Mouse (Mus musculus) kidney, adult 2 months (tissue): ENCODE data around the gene Fzd2. TPM values are rescaled to one million over a fixed set of nuclear protein-coding genes. Genes with fewer than 3 reads are reported as not detected.

Experiments
- DNase-seq: peaks from one replicate; pipeline ENCODE4 v3.0.0; 2021
- H3K27ac ChIP-seq: fragments of 200-500 bp; 2 replicates; pipeline ENCODE4 v1.5.1; 2012; ENCODE audit warnings: low read depth, low read length, control low read depth, inconsistent platforms; ENCODE audit not compliant: insufficient read depth
- H3K27me3 ChIP-seq: fragments of 200-500 bp; replicated peaks from 2 replicates; pipeline ENCODE4 v1.6.1; 2012; ENCODE audit warnings: mild to moderate bottlenecking, moderate library complexity, low read length, inconsistent platforms; ENCODE audit not compliant: control insufficient read depth, insufficient read depth
- H3K36me3 ChIP-seq: fragments of 200-500 bp; 2 replicates; pipeline ENCODE4 v1.6.1; 2012; ENCODE audit warnings: mild to moderate bottlenecking, moderate library complexity, low read length, inconsistent platforms; ENCODE audit not compliant: control insufficient read depth, insufficient read depth
- H3K4me1 ChIP-seq: fragments of 200-500 bp; 2 replicates; pipeline ENCODE4 v1.6.1; 2011; ENCODE audit warnings: low read length; ENCODE audit not compliant: control insufficient read depth, insufficient read depth
- H3K4me3 ChIP-seq: fragments of 200-500 bp; 2 replicates; pipeline ENCODE4 v1.5.1; 2011; ENCODE audit warnings: mild to moderate bottlenecking, low read depth, low read length, control low read depth; ENCODE audit not compliant: insufficient read depth
- CTCF ChIP-seq: fragments of 200-500 bp; conservative IDR thresholded peaks from 2 replicates; pipeline ENCODE4 v1.5.1; 2011; ENCODE audit warnings: low read depth, mild to moderate bottlenecking, control low read depth, low read length, moderate library complexity, mixed read lengths; ENCODE audit not compliant: insufficient read depth, insufficient read length
- POLR2A ChIP-seq: fragments of 200-500 bp; IDR thresholded peaks from one replicate; pipeline ENCODE4 v1.6.1; 2011; ENCODE audit warnings: low read depth, low read length, control low read depth
- WGBS: fragments of 180-500 bp; shearing (Covaris S2); methylation state at CpG from one replicate; pipeline ENCODE4 v1.1.7; 2018; 5-methylcytosine and 5-hydroxymethylcytosine counted together
- polyA plus RNA-seq: library from polyadenylated mRNA; depleted of rRNA; stranded (reverse); fragments of >200 nt; gene quantifications from 2 replicates; pipeline ENCODE4 v1.2.3, GENCODE M21; 2012; rRNA removed

Gene Fzd2
- polyA plus RNA-seq, 1 experiment: 8.5 TPM

GRCm38 (mm10) chr11:102655888-102656287, 51.7 kb downstream of the Fzd2 start:
- Histone ChIP-seq H3K27ac (no peak overlapping the region), H3K36me3 (no peaks in the 10 kb centered on the region), H3K4me3 (no peak overlapping the region), H3K27me3 (no peaks in the 10 kb centered on the region), H3K4me1 (no peaks in the 10 kb centered on the region)
- WGBS: 51% methylated on average over 8 of the region's 8 CpGs
- no peak for DNase-seq
- TF ChIP-seq POLR2A (no peak), CTCF (no peak)

- no peak overlapping the region for H3K27ac ChIP-seq
- no peaks in the 10 kb centered on the region for H3K4me1 ChIP-seq
- H3K27me3 ChIP-seq: no peaks in the 10 kb centered on the region
- H3K4me3 ChIP-seq: no peak overlapping the region
- 13% methylated on average over 4 of the region's 4 CpGs for WGBS
- no peak for DNase-seq
- no peaks in the 10 kb centered on the region for H3K36me3 ChIP-seq
- TF ChIP-seq POLR2A (no peak), CTCF (no peak)
Measured at GRCm38 (mm10) chr11:102656326-102656926, 52.2 kb downstream of the Fzd2 start.

GRCm38 (mm10) chr11:102656931-102657330, 52.7 kb downstream of the Fzd2 start:
- no peaks in the 10 kb centered on the region for H3K4me1 ChIP-seq
- H3K36me3 ChIP-seq: no peaks in the 10 kb centered on the region
- no peak overlapping the region for H3K4me3 ChIP-seq
- no peak overlapping the region for H3K27ac ChIP-seq
- H3K27me3 ChIP-seq: no peaks in the 10 kb centered on the region
- DNase-seq: no peak
- TF ChIP-seq CTCF (no peak), POLR2A (no peak)
- WGBS: 47% methylated on average over 6 of the region's 6 CpGs

Other genes starting within 250 kb of the Fzd2 start
- gene Slc4a1, start 238.2 kb upstream of the Fzd2 start, polyA plus RNA-seq: 79.5 and 90.6 TPM in 2 replicates
- gene Rundc3a, start 211.0 kb upstream of the Fzd2 start, polyA plus RNA-seq: 2.6 and 3.4 TPM in 2 replicates
- 1,128 and 1,486 TPM in 2 replicates for gene Slc25a39, start 196.4 kb upstream of the Fzd2 start, polyA plus RNA-seq
- gene Grn, start 174.1 kb upstream of the Fzd2 start, polyA plus RNA-seq: 184 and 195 TPM in 2 replicates
- 18.9 and 20.4 TPM in 2 replicates for gene Fam171a2, start 156.7 kb upstream of the Fzd2 start, polyA plus RNA-seq
- gene Itga2b, start 134.3 kb upstream of the Fzd2 start, polyA plus RNA-seq: 14.9 and 16.0 TPM in 2 replicates
- 11.6 and 12.4 TPM in 2 replicates for gene Gpatch8, start 48.0 kb upstream of the Fzd2 start, polyA plus RNA-seq
- gene Gm11627, start 24.9 kb upstream of the Fzd2 start, polyA plus RNA-seq: 0.59 and 0.68 TPM in 2 replicates
- not detected in 2 replicates for gene Meioc, start 59.3 kb downstream of the Fzd2 start, polyA plus RNA-seq
- gene Ccdc43, start 93.4 kb downstream of the Fzd2 start, polyA plus RNA-seq: 6.7 and 8.4 TPM in 2 replicates
- gene Adam11, start 157.0 kb downstream of the Fzd2 start, polyA plus RNA-seq: 5.0 and 5.2 TPM in 2 replicates
- 4.9 and 5.1 TPM in 2 replicates for gene Gjc1, start 215.3 kb downstream of the Fzd2 start, polyA plus RNA-seq
- 2.2 and 4.1 TPM in 2 replicates for gene Higd1b, start 231.5 kb downstream of the Fzd2 start, polyA plus RNA-seq